In the genomic region with DNA sequence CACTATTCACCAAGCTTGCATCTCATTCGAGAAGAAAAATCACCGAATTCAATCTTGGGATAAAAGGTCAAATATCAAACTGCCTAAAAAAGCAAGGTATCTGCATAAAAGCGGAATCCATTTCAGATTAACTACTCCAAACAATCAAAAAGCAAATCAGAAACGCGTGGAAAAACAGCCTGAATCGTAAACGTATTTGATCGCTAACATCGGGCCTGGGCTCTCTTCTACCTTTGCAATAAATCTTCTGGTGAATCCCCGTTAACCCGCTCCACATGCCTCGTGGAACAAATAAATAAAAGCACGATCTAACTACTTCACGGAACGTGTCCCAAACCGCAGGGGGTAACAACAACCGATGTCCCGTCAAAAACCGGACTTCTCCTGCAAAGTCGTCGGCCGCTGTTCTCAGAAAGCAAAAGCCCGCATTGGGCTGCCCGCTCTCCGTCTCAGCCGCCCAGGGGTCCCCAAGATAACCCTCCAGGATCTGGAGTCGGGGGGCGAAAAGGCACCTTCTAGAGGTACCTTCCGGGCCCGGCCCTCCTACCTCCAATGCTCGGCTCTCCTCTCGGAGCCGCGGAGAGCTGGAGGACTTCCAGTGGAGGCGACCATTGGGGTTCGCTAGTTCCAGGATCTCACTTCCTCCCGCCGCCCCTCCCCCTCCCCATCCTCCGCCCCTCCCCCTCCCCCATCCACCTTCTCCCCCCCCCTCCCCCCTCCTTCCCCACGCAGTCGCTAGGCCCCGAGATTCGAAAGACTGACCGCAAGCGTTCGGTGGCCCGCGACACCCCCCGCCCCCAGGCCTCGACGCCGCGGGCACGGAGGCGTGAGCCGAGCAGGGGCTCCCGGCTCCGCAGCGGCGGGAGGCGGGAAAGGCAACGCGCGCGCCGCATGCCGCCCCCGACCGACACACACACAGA, we compare ENCODE assay signal across 8 mouse cellular contexts. TPM values are rescaled to one million over a fixed set of nuclear protein-coding genes. Genes with fewer than 3 reads are reported as not detected.
DNase-seq lines count a peak whose midpoint lies in the region; ATAC-seq and TF ChIP-seq lines count a peak whose summit lies in the region.

No protein-coding gene starts in this region.

- peak overlapping the region; percentile 90 to 91 for H3K4me3 ChIP-seq in ES-E14 (ENCODE audit: insufficient read depth in 1 of 2, low read depth in 1 of 2, low read length in 2 of 2, poor library complexity in 1 of 2, severe bottlenecking in 1 of 2)
- peak overlapping the region; percentile 62 for H3K4me3 ChIP-seq in forebrain, embryonic 12.5 days (replicated peaks)

- peak overlapping the region; percentile 98 for H3K9ac ChIP-seq in ES-E14 (ENCODE audit: insufficient read depth, low read depth, low read length, poor library complexity, severe bottlenecking)
- peak overlapping the region; percentile 84 for H3K9ac ChIP-seq in forebrain, embryonic 12.5 days

- no peaks in the 10 kb centered on the region for H3K9me3 ChIP-seq in ES-E14 (ENCODE audit: control insufficient read depth, insufficient read depth, low read depth, low read length)
- peaks cover 3% of the 10 kb centered on the region; the same call in 1 of the 2 replicates for H3K9me3 ChIP-seq in forebrain, embryonic 12.5 days

- peaks cover 6% of the 10 kb centered on the region for H3K36me3 ChIP-seq in ES-E14 (ENCODE audit: control insufficient read depth, insufficient read depth, low read length, poor library complexity, severe bottlenecking)
- no peaks in the 10 kb centered on the region for H3K36me3 ChIP-seq in forebrain, embryonic 12.5 days (replicated peaks)

- in situ Hi-C loops in ES-E14 (cut with MboI; ENCODE audit: low sequenced_read_pairs in 2 of 2, unreplicated experiment in 2 of 2), result loop anchor here in 1 of 2 experiments (10.0 kb wide), 1 partner anchor 247 kb away; no protein-coding TSS in a partner anchor

- peak overlapping the region; percentile 98 for H3K27ac ChIP-seq in ES-E14 (ENCODE audit: insufficient read depth, low read depth, low read length, poor library complexity, severe bottlenecking)
- peak overlapping the region; percentile 92 for H3K27ac ChIP-seq in forebrain, embryonic 12.5 days

- H3K27me3 ChIP-seq in forebrain, embryonic 12.5 days, result no peaks in the 10 kb centered on the region

- peak overlapping the region; percentile 52 for H3K4me2 ChIP-seq in forebrain, embryonic 12.5 days

- peak; percentile 75 for ATAC-seq in forebrain, embryonic 12.5 days (ENCODE audit: low FRiP score)

- DNase-seq in ES-E14 (ENCODE audit: low read depth, low spot score), result no peak
- DNase-seq in brain, adult 2 months (ENCODE audit: low read depth, low spot score), result peak; percentile 58
- DNase-seq in heart, postnatal 4 days, result peak; percentile 49
- DNase-seq in layer of hippocampus, adult 9-11 months, result peak; percentile 17
- peak; percentile 51 for DNase-seq in lung, postnatal 14 days
- peak; percentile 15 for DNase-seq in right cerebral cortex, adult 18-20 months
- peak; percentile 3 to 8 for DNase-seq in urinary bladder, postnatal 36 days (ENCODE audit: low spot score in 2 of 2)

- peaks cover 2% of the 10 kb centered on the region in 2 experiments; a peak in 2 of 4 replicates for H3K4me1 ChIP-seq in ES-E14 (ENCODE audit: control insufficient read depth in 2 of 2, insufficient read depth in 2 of 2, low read length in 2 of 2, poor library complexity in 1 of 2)
- H3K4me1 ChIP-seq in forebrain, embryonic 12.5 days, result peaks cover 4% of the 10 kb centered on the region

- 23% methylated on average over 53 of the region's 69 CpGs for WGBS in forebrain, embryonic 12.5 days

TF ChIP-seq in ES-E14, 5 proteins besides CTCF, POLR2A, EP300 and RAD21:
- no peak for TF ChIP-seq MAFK (IDR thresholded peaks at IDR 0.05; ENCODE audit: insufficient read depth, low read depth, low read length)

RNA-seq across cellular contexts. Expression of a gene that starts 1.0 kb away (rescaled TPM):
- 189 and 191 TPM in 2 replicates for total RNA-seq in ES-E14 (2012; rRNA removed)
- 245 and 253 TPM in 2 replicates for polyA plus RNA-seq in forebrain, embryonic 12.5 days (2016; fragmentation: Nextera tagmentation; extraction: Ambion mirVana)
- 100 to 1,000 TPM; 121 to 122 TPM for total RNA-seq in heart, postnatal 4 days (2021)
